Mouse (Mus musculus) adrenal gland, postnatal 36 days (tissue): ENCODE results near the gene Nr3c2. TPM values are rescaled to one million over a fixed set of nuclear protein-coding genes. Genes with fewer than 3 reads are reported as not detected.

Source experiments
- DNase-seq, 2 experiments: peaks; one replicate each; pipeline ENCODE4 v3.0.0; 2021; ENCODE audit warnings: mixed read lengths in 1 of 2
- long read RNA-seq, 2 experiments: library from polyadenylated mRNA; stranded (forward); transcript quantifications; one replicate each; pipeline ENCODE4 v2.0.0; 2021; ENCODE audit warnings: borderline sequencing depth in 2 of 2
- total RNA-seq, 2 experiments: library from RNA; stranded (reverse); gene quantifications; 2 replicates each; pipeline ENCODE4 v1.2.3; 2021

Gene Nr3c2
- 10 to 100 TPM in 1 of 2 experiments, 1 to 10 TPM in 1; 5.5 to 13.5 TPM for total RNA-seq
- long read RNA-seq, experiment 1, partial matches to known transcripts: 1 of 1 reads
- long read RNA-seq, experiment 1, other reads (novel, unspliced or antisense): 0 of 1 reads
- long read RNA-seq, experiment 2, partial matches to known transcripts: 0 of 1 reads
- long read RNA-seq, experiment 2, other reads (novel, unspliced or antisense): 1 of 1 reads

- DNase-seq: peak; percentile 33 to 46
Measured at GRCm38 (mm10) chr8:76899411-76900154, at the start of gene Nr3c2. Gene Nr3c2 (plus strand): TSS chr8:76899442.

GRCm38 (mm10) chr8:76858534-76858933 lies 40.7 kb upstream of the Nr3c2 start:
- no peak for DNase-seq

- peak in 1 of 2 experiments; percentile 1 for DNase-seq
Measured at GRCm38 (mm10) chr8:76859709-76860108, 39.5 kb upstream of the Nr3c2 start.

GRCm38 (mm10) chr8:76863066-76863465 lies 36.2 kb upstream of the Nr3c2 start:
- no peak for DNase-seq

GRCm38 (mm10) chr8:76876809-76877208 lies 22.4 kb upstream of the Nr3c2 start:
- DNase-seq: no peak

- DNase-seq: no peak
Measured at GRCm38 (mm10) chr8:76897050-76897449, 2.2 kb upstream of the Nr3c2 start.

- DNase-seq: peak; percentile 84 to 88
Measured at GRCm38 (mm10) chr8:76898721-76899410, 376 bp upstream of the Nr3c2 start.

GRCm38 (mm10) chr8:76900155-76901141 lies 1.2 kb downstream of the Nr3c2 start:
- peak; percentile 65 to 78 for DNase-seq

- DNase-seq: peak; percentile 98 to 99
Measured at GRCm38 (mm10) chr8:76901430-76902204, 2.4 kb downstream of the Nr3c2 start.

GRCm38 (mm10) chr8:76902205-76903078 lies 3.2 kb downstream of the Nr3c2 start:
- DNase-seq: no peak

GRCm38 (mm10) chr8:76911206-76911605 lies 12.0 kb downstream of the Nr3c2 start:
- no peak for DNase-seq

- DNase-seq: no peak
Measured at GRCm38 (mm10) chr8:76912678-76913077, 13.4 kb downstream of the Nr3c2 start.

GRCm38 (mm10) chr8:76913207-76913606 lies 14.0 kb downstream of the Nr3c2 start:
- DNase-seq: no peak

- no peak for DNase-seq
Measured at GRCm38 (mm10) chr8:76915260-76915659, 16.0 kb downstream of the Nr3c2 start.

GRCm38 (mm10) chr8:76919546-76919945 lies 20.3 kb downstream of the Nr3c2 start:
- no peak for DNase-seq

- DNase-seq: no peak
Measured at GRCm38 (mm10) chr8:76924150-76924549, 24.9 kb downstream of the Nr3c2 start.

- DNase-seq: no peak
Measured at GRCm38 (mm10) chr8:76928326-76928725, 29.1 kb downstream of the Nr3c2 start.

- no peak for DNase-seq
Measured at GRCm38 (mm10) chr8:76928808-76929207, 29.6 kb downstream of the Nr3c2 start.

- DNase-seq: no peak
Measured at GRCm38 (mm10) chr8:76965046-76965445, 65.8 kb downstream of the Nr3c2 start.

GRCm38 (mm10) chr8:76971187-76971586 lies 71.9 kb downstream of the Nr3c2 start:
- DNase-seq: no peak
